Mouse (Mus musculus): ENCODE data around the gene Itm2c.

GRCm38 (mm10) chr1:85955150-85955549 lies 61.1 kb downstream of the Itm2c start:
- TF ChIP-seq POLR2A (IDR thresholded peaks at IDR 0.05; ENCODE audit: low read depth, low read length) (no peak), CTCF (conservative IDR thresholded peaks at IDR 0.05; ENCODE audit: insufficient read depth, insufficient read length, low read depth, low read length) (no peak)

All from kidney, adult 2 months (tissue).